In the genomic region with DNA sequence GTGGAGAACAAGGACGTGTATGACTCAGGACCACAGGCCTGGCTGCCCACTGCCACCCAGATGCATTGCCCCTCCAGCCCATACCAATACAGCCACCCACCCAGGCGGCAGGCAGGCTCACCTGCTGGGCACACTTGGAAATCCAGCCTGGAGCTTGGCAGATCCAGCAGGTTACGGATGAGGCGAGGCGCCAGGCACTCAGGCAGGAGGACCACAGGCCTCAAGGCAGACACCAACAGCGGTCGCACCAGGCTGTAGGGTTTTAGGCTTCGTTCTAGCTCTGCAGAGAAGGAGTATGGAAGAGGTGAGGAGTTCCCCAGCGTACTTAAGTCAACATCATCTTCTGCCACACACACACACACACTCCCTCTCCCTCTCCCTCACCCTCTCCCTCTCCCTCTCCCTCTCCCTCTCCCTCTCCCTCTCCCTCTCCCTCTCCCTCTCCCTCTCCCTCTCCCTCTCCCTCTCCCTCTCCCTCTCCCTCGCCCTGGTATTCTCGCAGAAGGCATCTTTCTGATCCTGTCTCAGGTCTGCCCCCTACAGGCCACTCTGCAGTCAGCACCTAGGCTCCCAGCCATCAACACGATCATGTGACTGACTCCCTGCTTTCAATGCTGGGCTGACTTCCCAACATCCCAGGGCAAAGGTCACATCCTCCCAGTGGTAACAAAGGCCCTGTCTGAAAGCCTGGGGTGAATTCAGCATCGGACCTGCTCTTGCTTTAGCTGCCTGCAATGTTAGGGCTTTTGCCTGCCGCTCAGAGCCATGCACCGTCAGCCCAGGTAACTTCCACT, we compare ENCODE assay signal across 1 mouse cellular context.
TF ChIP-seq lines count a peak whose summit lies in the region.

No protein-coding gene starts in this region.

TF ChIP-seq in CH12.LX, 34 proteins besides CTCF, POLR2A, EP300 and RAD21:
- peak; percentile 54 for TF ChIP-seq SMC3 (IDR thresholded peaks at IDR 0.05; ENCODE audit: low read depth, low read length)
- TF ChIP-seq ZMIZ1 (IDR thresholded peaks at IDR 0.05; ENCODE audit: low read depth, low read length): no peak
- no peak for TF ChIP-seq CHD1 (IDR thresholded peaks at IDR 0.05; ENCODE audit: low read depth, low read length)
- no peak for TF ChIP-seq IRF4 (IDR thresholded peaks at IDR 0.05; ENCODE audit: low read depth, low read length)
- TF ChIP-seq BHLHE40 (IDR thresholded peaks at IDR 0.05; ENCODE audit: low read depth, low read length): no peak
- TF ChIP-seq RCOR1 (conservative IDR thresholded peaks at IDR 0.05; ENCODE audit: low read depth, low read length): no peak
- no peak for TF ChIP-seq MEF2A (IDR thresholded peaks at IDR 0.05; ENCODE audit: borderline replicate concordance, low read depth, low read length)
- TF ChIP-seq USF1 (IDR thresholded peaks at IDR 0.05; ENCODE audit: low read depth, low read length): peak; percentile 75
- TF ChIP-seq MYC (IDR thresholded peaks at IDR 0.05; ENCODE audit: low read depth, low read length): no peak
- TF ChIP-seq MAX (IDR thresholded peaks at IDR 0.05; ENCODE audit: low read length): peak; percentile 22; the same call in 1 of the 2 replicates
- no peak for TF ChIP-seq MXI1 (IDR thresholded peaks at IDR 0.05; ENCODE audit: low read depth, low read length)
- no peak for TF ChIP-seq ELF1 (IDR thresholded peaks at IDR 0.05; ENCODE audit: low read depth, low read length)
- no peak for TF ChIP-seq CHD2 (IDR thresholded peaks at IDR 0.05; ENCODE audit: low read length)
- TF ChIP-seq USF2 (conservative IDR thresholded peaks at IDR 0.05; ENCODE audit: low read depth, low read length): peak; percentile 69
- TF ChIP-seq NRF1 (IDR thresholded peaks at IDR 0.05; ENCODE audit: low read depth, low read length): no peak
- TF ChIP-seq KAT2A (IDR thresholded peaks at IDR 0.05; ENCODE audit: insufficient replicate concordance, low read length): no peak
- TF ChIP-seq PAX5 (IDR thresholded peaks at IDR 0.05; ENCODE audit: low read length): no peak
- TF ChIP-seq E2F4 (IDR thresholded peaks at IDR 0.05; ENCODE audit: insufficient replicate concordance, low read depth, low read length): no peak
- no peak for TF ChIP-seq MAZ (IDR thresholded peaks at IDR 0.05; ENCODE audit: low read depth, low read length)
- no peak for TF ChIP-seq NELFE (IDR thresholded peaks at IDR 0.05; ENCODE audit: low read depth, low read length)
